In genomic region chr9:108338551-108338885, GRCm38 (mm10) we compare ENCODE assay signal across 1 mouse cellular context.
TF ChIP-seq lines count a peak whose summit lies in the region.

No protein-coding gene starts in this region.

TF ChIP-seq in MEL, 35 proteins besides CTCF, POLR2A, EP300 and RAD21:
- TF ChIP-seq HCFC1 (IDR thresholded peaks at IDR 0.05; ENCODE audit: low read depth, low read length), result no peak
- TF ChIP-seq USF1 (IDR thresholded peaks at IDR 0.05; ENCODE audit: low read depth, low read length), result no peak
- TF ChIP-seq CHD2 (IDR thresholded peaks at IDR 0.05; ENCODE audit: low read length), result no peak
- no peak for TF ChIP-seq ZC3H11A (IDR thresholded peaks at IDR 0.05; ENCODE audit: low read depth, low read length)
- TF ChIP-seq KAT2A (conservative IDR thresholded peaks at IDR 0.05; ENCODE audit: low read depth, low read length), result no peak
- TF ChIP-seq GABPA (IDR thresholded peaks at IDR 0.05; ENCODE audit: low read depth, low read length), result no peak
- no peak for TF ChIP-seq E2F4 (IDR thresholded peaks at IDR 0.05; ENCODE audit: borderline replicate concordance, low read depth, low read length)
- TF ChIP-seq MYB (IDR thresholded peaks at IDR 0.05; ENCODE audit: low read depth, low read length), result no peak
- TF ChIP-seq UBTF (IDR thresholded peaks at IDR 0.05; ENCODE audit: borderline replicate concordance, insufficient read depth, low read depth, low read length), result no peak
- no peak for TF ChIP-seq MAZ (IDR thresholded peaks at IDR 0.05; ENCODE audit: low read depth, low read length)
- no peak for TF ChIP-seq GATA1 (IDR thresholded peaks at IDR 0.05; ENCODE audit: low read depth, low read length)
- TF ChIP-seq MXI1 (IDR thresholded peaks at IDR 0.05; ENCODE audit: low read depth, low read length), result no peak
- TF ChIP-seq BHLHE40 (IDR thresholded peaks at IDR 0.05; ENCODE audit: borderline replicate concordance, low read depth, low read length), result no peak
- no peak; the same call in 1 of the 2 replicates for TF ChIP-seq CHD1 (IDR thresholded peaks at IDR 0.05; ENCODE audit: low read depth, low read length)
- TF ChIP-seq NRF1 (IDR thresholded peaks at IDR 0.05; ENCODE audit: insufficient read depth, low read depth, low read length, poor library complexity, severe bottlenecking), result no peak
- TF ChIP-seq TCF12 (IDR thresholded peaks at IDR 0.05; ENCODE audit: low read depth, low read length), result no peak
- no peak for TF ChIP-seq USF2 (IDR thresholded peaks at IDR 0.05; ENCODE audit: borderline replicate concordance in 1 of 2, insufficient read depth in 1 of 2, low read depth in 1 of 2, low read length in 2 of 2)
